Mouse (Mus musculus) lung, adult 2 months (tissue): ENCODE measurements around the gene D5Ertd579e.

Experiments used
- CTCF ChIP-seq: fragments of 200-500 bp; IDR thresholded peaks from 2 replicates; pipeline ENCODE4 v1.5.1; 2011; ENCODE audit warnings: mild to moderate bottlenecking, low read length, control low read depth; ENCODE audit not compliant: insufficient read depth
- POLR2A ChIP-seq: fragments of 200-500 bp; IDR thresholded peaks from 2 replicates; pipeline ENCODE4 v1.6.1; 2011; ENCODE audit warnings: low read depth, mild to moderate bottlenecking, control low read depth, low read length, borderline replicate concordance; ENCODE audit errors: extremely low read depth

DNA sequence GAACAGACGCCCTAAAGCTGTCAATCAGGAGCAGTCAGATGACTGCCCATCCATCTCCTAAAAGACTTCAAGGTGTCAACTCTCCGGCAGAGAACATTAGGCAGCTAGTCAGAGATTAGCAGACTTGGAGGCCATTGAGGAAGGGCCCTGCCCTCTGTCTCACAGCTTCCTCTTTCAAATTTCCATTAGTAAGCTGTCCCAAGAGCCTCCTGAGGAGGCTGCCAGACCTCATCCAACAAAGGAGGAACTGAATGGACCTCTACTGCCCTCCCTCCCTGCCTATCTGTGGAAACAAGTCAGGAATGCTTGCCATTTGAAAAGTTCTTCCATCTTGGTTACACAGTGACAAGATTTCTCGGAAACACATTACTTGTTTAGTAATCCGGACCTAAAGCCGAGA is 16.0 kb upstream of the D5Ertd579e start:
- TF ChIP-seq CTCF (no peak), POLR2A (no peak)
